Mouse (Mus musculus) neural tube, embryonic 10.5 days (tissue): ENCODE measurements around the gene Ypel5.

Experiments used
- DNase-seq: peaks from one replicate; pipeline ENCODE4 v3.0.0-alpha.2; 2017; ENCODE audit warnings: low spot score; ENCODE audit errors: extremely low spot score

Gene Ypel5

GRCm38 (mm10) chr17:72844393-72844792, 8.1 kb downstream of the Ypel5 start:
- DNase-seq = no peak

GRCm38 (mm10) chr17:72844949-72845490, 8.8 kb downstream of the Ypel5 start:
- DNase-seq = no peak

DNA sequence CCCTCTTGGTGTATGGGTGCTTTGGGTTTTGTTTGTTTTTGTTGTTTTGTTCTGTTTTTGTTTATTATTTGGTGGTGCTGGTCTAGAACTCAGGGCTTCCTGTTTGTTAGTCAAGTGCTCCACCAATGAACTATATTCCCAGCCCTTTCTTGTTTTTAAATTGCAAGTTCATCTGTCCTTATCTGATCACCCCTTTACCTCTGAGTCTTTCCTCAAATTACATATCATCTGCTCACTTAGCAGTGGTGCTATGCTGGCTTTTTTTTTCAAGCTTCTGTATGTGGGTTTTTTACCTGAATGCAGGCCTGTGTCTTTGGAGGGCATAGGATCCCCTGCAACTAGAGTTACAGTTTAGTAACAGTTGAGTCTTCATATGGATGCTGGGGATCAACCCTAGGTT, 9.3 kb downstream of the Ypel5 start:
- DNase-seq = no peak

- no peak for DNase-seq
These were observed 19.0 kb downstream of the Ypel5 start for GRCm38 (mm10) chr17:72855298-72855697.

- DNase-seq = peak; percentile 62
These were observed 21.7 kb downstream of the Ypel5 start for GRCm38 (mm10) chr17:72857677-72858633.

DNA sequence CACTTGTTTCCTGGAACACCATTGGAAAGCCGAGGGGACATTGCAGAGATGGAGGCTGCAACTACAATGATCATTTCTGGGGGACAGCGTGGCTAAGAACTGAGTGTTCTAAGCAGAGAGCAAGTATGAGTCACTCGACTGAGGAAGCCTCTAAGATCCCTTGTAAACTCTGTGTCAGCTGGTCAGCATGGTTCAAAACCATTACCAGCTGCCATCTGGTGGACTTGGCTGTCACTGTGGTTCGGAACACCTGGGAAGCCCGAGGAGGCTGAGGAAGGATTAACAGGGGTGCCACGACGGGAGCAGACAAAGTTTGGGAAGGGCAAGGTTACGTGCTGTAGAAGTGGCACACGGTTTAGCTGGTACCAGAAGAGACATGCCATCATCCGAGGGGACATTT, 27.0 kb downstream of the Ypel5 start:
- DNase-seq = no peak

DNA sequence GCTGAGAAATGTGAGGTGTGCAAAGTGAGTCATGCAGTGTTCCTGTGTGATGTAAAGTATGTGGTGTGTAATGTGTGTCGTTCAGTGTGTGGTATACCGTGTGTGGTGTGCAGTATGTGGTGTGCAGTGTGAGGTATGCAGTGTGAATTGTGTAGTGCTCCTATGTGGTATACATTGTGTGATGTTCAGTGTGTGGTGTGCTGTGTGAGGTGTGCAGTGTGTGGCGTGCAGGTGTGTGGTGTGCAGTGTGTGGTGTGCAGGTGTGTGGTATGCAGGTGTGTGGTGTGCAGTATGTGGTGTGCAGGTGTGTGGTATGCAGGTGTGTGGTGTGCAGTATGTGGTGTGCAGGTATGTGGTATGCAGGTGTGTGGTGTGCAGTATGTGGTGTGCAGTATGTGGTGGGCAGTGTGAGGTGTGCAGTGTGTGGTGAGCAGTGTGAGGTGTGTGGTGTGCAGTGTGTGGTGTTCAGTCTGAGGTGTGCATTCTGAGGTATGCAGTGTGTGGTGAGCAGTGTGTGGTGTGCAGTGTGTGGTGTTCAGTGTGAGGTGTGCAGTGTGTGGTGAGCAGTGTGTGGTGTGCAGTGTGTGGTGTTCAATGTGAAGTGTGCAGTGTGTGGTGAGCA, 30.5 kb downstream of the Ypel5 start:
- DNase-seq = no peak

DNA sequence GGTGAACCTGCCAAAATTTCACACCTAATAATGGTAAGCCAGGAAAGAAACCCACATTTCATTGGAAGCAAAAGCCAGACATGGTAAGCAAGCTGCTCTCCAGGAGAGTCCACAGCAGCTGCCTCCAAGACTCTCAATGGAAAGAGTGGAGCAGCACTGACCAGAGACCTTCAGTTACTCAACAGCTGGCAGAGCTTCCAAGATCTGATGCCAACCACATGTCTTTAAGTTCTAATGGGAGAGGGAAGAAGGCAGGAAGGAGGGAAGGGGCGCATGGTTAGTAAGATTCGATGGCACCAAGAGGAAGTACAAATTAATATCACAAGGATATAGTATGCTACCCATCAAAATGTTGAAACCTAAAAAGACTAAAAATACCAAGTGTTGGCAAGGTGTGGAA, 31.9 kb downstream of the Ypel5 start:
- no peak for DNase-seq

GRCm38 (mm10) chr17:72878979-72879378, 42.7 kb downstream of the Ypel5 start:
- no peak for DNase-seq

GRCm38 (mm10) chr17:72880156-72880555, 43.9 kb downstream of the Ypel5 start:
- DNase-seq = no peak

DNA sequence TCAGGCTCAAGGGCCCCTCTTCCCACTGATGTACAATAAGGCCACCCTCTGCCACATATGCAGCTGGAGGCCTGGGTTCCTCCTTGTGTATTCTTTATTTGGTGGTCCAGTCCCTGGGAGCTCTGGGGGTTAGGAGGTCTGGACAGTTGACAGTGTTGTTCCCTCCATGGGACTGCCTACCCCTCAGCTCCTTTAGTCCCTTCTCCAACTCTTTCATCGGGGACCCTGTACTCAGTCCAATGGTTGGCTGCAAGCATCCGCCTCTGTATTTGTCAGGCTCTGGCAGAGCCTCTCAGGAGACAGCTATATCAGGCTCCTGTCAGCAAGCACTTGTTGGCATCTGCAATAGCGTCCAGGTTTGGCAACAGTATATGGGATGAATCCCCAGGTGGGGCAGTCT, 44.8 kb downstream of the Ypel5 start:
- no peak for DNase-seq

DNA sequence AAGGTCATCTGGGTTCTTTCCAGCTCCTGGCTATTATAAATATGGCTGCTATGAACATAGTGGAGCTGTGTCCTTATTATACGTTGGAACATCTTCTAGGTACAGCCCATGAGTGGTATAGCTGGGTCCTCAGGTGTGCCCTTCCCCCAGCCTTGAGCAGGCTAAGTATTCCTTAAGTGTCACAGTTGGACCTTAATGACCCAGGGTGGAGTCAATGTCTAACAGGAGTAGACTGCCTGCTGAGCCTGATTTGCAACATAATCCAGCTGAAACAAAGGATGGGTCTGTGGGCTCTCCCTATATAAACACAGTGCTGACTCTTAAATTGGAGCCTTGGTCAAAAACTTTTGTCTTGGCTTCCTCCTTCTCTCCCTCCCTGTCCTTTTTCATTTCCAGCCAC, 45.6 kb downstream of the Ypel5 start:
- DNase-seq = no peak

DNA sequence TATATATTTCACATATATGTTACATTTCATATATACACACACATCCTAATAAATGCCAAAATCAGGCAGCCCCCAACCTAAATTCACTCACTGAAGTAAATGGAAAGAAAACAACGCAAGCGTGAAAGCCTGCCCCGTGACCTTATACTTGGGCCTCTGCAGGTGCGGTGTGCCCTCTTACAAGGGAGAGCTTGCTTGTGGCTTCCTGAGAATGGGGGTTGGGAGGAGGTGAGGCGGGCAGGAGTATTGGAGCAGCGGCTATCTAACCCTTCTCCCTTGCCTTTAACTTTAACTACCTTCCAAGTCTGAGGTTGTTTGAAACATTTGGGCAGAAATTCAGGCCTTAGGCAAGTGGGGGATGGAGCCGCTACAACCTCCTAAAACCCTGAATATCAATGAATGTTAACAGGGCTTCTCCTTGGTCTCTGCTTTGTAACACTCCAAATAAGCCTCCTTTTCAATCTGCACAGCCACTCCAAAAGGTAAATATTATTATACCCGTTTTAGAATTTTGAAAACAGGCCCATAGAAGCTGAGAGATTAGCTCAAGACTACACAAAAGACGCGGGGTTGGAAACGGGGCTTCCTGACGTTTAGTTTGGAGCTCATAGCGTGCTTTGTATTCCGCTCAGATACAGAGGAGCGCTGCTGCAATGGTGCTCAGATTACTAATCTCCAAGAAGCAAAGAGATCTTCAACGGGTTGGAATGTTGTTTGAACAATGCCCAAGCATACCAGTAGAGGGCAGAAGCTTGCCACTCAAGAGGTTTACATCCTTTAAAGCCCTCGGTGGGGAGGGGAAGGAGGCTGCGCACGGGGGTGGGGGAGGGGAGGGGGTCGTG, 53.5 kb downstream of the Ypel5 start:
- DNase-seq = peak; percentile 66

DNA sequence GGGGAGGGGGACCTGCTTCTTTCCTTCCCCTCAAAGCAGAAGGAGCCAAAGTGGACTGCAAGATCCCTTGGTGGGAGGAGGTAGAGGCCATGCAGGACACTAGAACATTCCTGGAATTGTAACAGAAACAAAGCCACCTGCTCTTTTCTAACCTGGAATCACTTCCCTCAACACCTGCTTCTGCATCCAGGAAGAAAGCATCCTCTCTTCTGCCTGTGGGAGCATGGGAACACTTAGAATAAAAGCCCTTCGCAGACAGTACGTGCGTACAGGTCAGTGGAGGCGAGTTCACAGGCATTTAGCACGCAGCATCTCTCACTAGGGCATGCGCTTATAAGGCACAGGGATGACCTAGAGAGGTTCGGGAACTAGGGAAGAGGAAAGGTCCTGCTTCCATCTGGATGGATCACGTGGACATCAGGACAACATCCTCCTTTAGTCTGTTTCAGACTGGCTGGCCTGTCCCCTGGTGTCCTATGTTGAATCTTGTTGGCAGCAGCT, 54.2 kb downstream of the Ypel5 start:
- no peak for DNase-seq

GRCm38 (mm10) chr17:72891556-72891955, 55.3 kb downstream of the Ypel5 start:
- DNase-seq = no peak

DNA sequence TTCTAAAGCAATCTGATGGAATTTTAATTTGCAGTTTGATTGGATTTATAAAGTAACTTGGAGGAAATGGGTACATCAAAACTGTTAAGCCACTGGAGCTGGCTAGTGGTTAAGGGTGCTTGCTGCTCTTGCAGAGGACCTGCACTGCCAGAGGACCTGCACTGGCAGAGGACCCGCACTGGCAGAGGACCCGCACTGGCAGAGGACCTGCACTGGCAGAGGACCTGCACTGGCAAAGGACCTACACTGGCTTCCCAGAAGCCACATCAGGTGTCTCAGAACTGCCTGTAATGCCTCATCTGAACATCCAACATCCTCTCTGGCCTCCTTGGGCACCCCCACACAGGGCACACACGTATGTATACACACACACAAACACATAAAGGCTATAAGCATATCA, 59.3 kb downstream of the Ypel5 start:
- DNase-seq = no peak

DNA sequence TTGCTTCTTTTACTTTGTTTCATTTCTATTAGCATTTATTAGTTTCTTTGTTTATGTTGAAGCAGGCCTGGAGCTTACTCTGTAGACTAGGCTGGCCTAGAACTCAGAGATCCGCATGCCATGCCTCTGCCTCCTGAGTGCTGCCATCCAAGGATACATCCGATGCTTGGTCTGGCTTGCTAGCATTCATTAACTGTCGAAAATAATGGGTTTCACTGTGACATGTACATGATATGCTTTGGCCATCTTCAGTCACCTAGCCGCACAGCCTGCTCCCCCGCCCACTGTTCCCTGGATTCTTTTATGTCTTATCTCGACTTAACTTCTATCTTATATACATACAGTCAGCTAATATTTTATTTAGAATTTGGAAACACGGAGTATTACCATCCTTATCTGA, 60.8 kb downstream of the Ypel5 start:
- no peak for DNase-seq

DNA sequence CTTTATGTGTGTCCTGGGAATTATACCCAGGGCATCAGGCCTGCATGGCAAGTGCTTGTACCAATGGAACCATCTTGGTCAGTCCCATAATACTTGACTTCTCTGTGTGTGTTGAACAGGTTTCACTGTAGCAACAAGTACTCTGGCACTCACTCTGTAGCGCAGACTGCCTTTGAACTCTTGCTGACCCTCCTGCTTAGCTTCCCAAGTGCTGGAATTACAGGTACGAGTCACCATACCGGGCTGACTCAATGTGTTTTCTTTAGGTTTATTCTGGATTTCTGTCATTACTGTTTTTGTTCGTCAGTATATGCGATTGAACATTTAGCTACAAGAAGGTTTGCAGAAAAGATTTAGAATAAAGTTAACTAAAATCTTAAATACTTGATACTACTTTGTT, 61.7 kb downstream of the Ypel5 start:
- no peak for DNase-seq

- no peak for DNase-seq
These were observed 62.5 kb downstream of the Ypel5 start for GRCm38 (mm10) chr17:72898775-72899174.
